Mouse (Mus musculus): Measurements from ENCODE around the gene Vmn1r28. TPM values are rescaled to one million over a fixed set of nuclear protein-coding genes. Genes with fewer than 3 reads are reported as not detected.
"Not testable (repeated sequence)": the region's sequence is repeated elsewhere in the genome, so short reads cannot be mapped to it uniquely, and the experiment has no call there.

Gene Vmn1r28
- not detected in 2 replicates for polyA plus RNA-seq (2015; fragmentation: Nextera tagmentation; extraction: Ambion mirVana)

- Histone ChIP-seq H3K4me1 (replicated peaks; ENCODE audit: control insufficient read depth, insufficient read depth, low read length) (no peaks in the 10 kb centered on the region), H3K27ac (ENCODE audit: low read length) (no peak within 1 kb of the TSS), H3K27me3 (replicated peaks; ENCODE audit: control insufficient read depth, insufficient read depth, low read length) (no peaks in the 10 kb centered on the region), H3K4me2 (ENCODE audit: low read length) (no peak within 1 kb of the TSS), H3K4me3 (replicated peaks; ENCODE audit: low read length) (no peak within 1 kb of the TSS), H3K9me3 (ENCODE audit: control insufficient read depth, low read length) (no peaks in the 10 kb centered on the region), H3K9ac (replicated peaks; ENCODE audit: low read depth, low read length) (no peak within 1 kb of the TSS), H3K36me3 (ENCODE audit: control insufficient read depth, insufficient read depth) (no peaks in the 10 kb centered on the region)
- no peak for ATAC-seq
- WGBS, result 94% methylated on average over 1 of the region's 1 CpGs
Observed at GRCm38 (mm10) chr6:58261737-58262136, at the start of gene Vmn1r28. Gene Vmn1r28, plus strand, starts transcription at chr6:58262037.

DNA sequence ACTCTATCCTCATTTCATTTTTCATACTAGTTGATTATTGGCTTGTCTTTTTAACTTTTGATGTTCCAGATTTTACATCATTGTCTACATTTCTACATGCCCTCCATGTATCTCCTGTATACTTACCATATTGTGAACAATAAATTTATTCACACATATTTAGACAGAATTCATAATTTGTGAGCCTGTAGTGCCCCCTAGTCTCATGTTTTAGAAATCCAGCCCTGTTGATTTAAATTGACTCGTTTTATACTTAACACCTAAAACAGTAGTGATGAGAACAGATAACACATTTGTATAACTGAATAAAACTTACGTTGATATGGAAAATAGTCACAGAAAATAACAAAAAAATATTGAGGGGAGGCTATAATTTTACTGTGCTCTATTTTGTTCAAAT lies 45.7 kb upstream of the Vmn1r28 start:
- no peaks in the 10 kb centered on the region for H3K27me3 ChIP-seq (replicated peaks; ENCODE audit: control insufficient read depth, insufficient read depth, low read length)
- no peaks in the 10 kb centered on the region for H3K36me3 ChIP-seq (ENCODE audit: control insufficient read depth, insufficient read depth)
- H3K4me3 ChIP-seq (replicated peaks; ENCODE audit: low read length), result no peak overlapping the region
- no peak overlapping the region for H3K27ac ChIP-seq (ENCODE audit: low read length)
- no peaks in the 10 kb centered on the region for H3K4me1 ChIP-seq (replicated peaks; ENCODE audit: control insufficient read depth, insufficient read depth, low read length)
- ATAC-seq, result no peak
- no peak overlapping the region for H3K9ac ChIP-seq (replicated peaks; ENCODE audit: low read depth, low read length)
- H3K4me2 ChIP-seq (ENCODE audit: low read length), result no peak overlapping the region
- WGBS, result 73% methylated on average over 2 of the region's 2 CpGs
- H3K9me3 ChIP-seq (ENCODE audit: control insufficient read depth, low read length), result no peaks in the 10 kb centered on the region

- H3K36me3 ChIP-seq (ENCODE audit: control insufficient read depth, insufficient read depth), result no peaks in the 10 kb centered on the region
- H3K4me3 ChIP-seq (replicated peaks; ENCODE audit: low read length), result no peak within 1 kb of the TSS
- H3K4me1 ChIP-seq (replicated peaks; ENCODE audit: control insufficient read depth, insufficient read depth, low read length), result no peaks in the 10 kb centered on the region
- no peak within 1 kb of the TSS for H3K9ac ChIP-seq (replicated peaks; ENCODE audit: low read depth, low read length)
- no peak within 1 kb of the TSS for H3K27ac ChIP-seq (ENCODE audit: low read length)
- 81% methylated on average over 2 of the region's 2 CpGs for WGBS
- ATAC-seq, result no peak
- H3K4me2 ChIP-seq (ENCODE audit: low read length), result no peak within 1 kb of the TSS
- no peaks in the 10 kb centered on the region for H3K27me3 ChIP-seq (replicated peaks; ENCODE audit: control insufficient read depth, insufficient read depth, low read length)
- no peaks in the 10 kb centered on the region for H3K9me3 ChIP-seq (ENCODE audit: control insufficient read depth, low read length)
Observed at GRCm38 (mm10) chr6:58218721-58219120, 43.1 kb upstream of the Vmn1r28 start, which contains the start of gene Vmn1r27. Gene Vmn1r27, minus strand, starts transcription at chr6:58218821.

- H3K4me3 ChIP-seq (replicated peaks; ENCODE audit: low read length); H3K27ac ChIP-seq (ENCODE audit: low read length); H3K9me3 ChIP-seq (ENCODE audit: control insufficient read depth, low read length); H3K36me3 ChIP-seq (ENCODE audit: control insufficient read depth, insufficient read depth); H3K4me1 ChIP-seq (replicated peaks; ENCODE audit: control insufficient read depth, insufficient read depth, low read length); ATAC-seq; H3K9ac ChIP-seq (replicated peaks; ENCODE audit: low read depth, low read length); H3K27me3 ChIP-seq (replicated peaks; ENCODE audit: control insufficient read depth, insufficient read depth, low read length); H3K4me2 ChIP-seq (ENCODE audit: low read length): not testable (repeated sequence)
- WGBS, result 94% methylated on average over 1 of the region's 1 CpGs
Observed at GRCm38 (mm10) chr6:58279661-58280060, 17.8 kb downstream of the Vmn1r28 start.

DNA sequence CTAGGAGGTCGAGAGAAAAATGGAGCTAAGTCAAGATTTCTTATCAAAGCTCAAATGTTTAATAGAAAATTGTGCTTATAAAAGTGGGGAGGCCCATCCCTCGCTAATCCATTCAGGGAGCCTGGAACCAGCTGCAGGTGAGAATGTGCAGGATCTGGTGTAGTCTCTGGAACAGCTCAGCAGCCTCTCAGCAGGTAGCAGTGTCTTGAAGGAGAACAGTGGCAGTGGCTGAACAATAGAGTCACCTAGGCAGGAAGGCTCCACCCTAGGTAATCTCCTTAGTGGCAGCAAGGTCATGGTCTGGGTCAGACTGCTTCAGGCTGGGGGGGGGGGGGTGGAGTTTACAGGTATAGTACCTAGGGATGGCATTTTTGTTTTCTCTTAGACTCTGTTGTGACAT lies 30.4 kb downstream of the Vmn1r28 start:
- Histone ChIP-seq H3K9ac (replicated peaks; ENCODE audit: low read depth, low read length) (no peak overlapping the region), H3K4me1 (replicated peaks; ENCODE audit: control insufficient read depth, insufficient read depth, low read length) (no peaks in the 10 kb centered on the region), H3K4me2 (ENCODE audit: low read length) (no peak overlapping the region), H3K27me3 (replicated peaks; ENCODE audit: control insufficient read depth, insufficient read depth, low read length) (no peaks in the 10 kb centered on the region), H3K27ac (ENCODE audit: low read length) (no peak overlapping the region), H3K4me3 (replicated peaks; ENCODE audit: low read length) (no peak overlapping the region), H3K36me3 (ENCODE audit: control insufficient read depth, insufficient read depth) (no peaks in the 10 kb centered on the region), H3K9me3 (ENCODE audit: control insufficient read depth, low read length) (no peaks in the 10 kb centered on the region)
- 64% methylated on average over 2 of the region's 2 CpGs for WGBS
- ATAC-seq, result no peak

DNA sequence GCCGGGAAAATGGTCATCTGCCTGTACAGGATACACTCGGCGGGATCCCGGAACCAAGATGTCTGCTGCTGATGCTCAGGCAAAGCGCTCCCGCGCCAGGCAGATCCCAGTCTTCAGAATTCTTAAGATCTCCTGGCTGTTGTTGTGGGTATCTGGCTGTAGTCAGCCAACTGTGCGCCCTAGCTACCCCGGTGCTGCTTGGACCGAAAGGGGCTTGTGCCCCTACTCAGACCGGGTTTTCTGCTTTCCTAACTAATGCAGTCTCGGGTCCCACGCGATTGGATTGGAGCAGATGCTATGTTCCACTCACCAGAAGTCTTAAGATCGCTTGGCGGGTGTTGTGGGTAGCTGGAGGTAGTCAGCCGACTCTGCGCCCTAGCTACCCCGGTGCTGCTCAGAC lies 36.7 kb downstream of the Vmn1r28 start:
- H3K4me3 ChIP-seq (replicated peaks; ENCODE audit: low read length); H3K4me2 ChIP-seq (ENCODE audit: low read length); H3K36me3 ChIP-seq (ENCODE audit: control insufficient read depth, insufficient read depth); H3K9me3 ChIP-seq (ENCODE audit: control insufficient read depth, low read length); H3K27me3 ChIP-seq (replicated peaks; ENCODE audit: control insufficient read depth, insufficient read depth, low read length); ATAC-seq; H3K27ac ChIP-seq (ENCODE audit: low read length); H3K9ac ChIP-seq (replicated peaks; ENCODE audit: low read depth, low read length); H3K4me1 ChIP-seq (replicated peaks; ENCODE audit: control insufficient read depth, insufficient read depth, low read length): not testable (repeated sequence)
- WGBS, result 88% methylated on average over 19 of the region's 19 CpGs

GRCm38 (mm10) chr6:58301249-58301648 lies 39.4 kb downstream of the Vmn1r28 start, which contains the start of gene Vmn1r29:
Gene Vmn1r29, plus strand, starts transcription at chr6:58301549.
- Histone ChIP-seq H3K4me2 (ENCODE audit: low read length) (no peak within 1 kb of the TSS), H3K27ac (ENCODE audit: low read length) (no peak within 1 kb of the TSS), H3K9me3 (ENCODE audit: control insufficient read depth, low read length) (no peaks in the 10 kb centered on the region), H3K36me3 (ENCODE audit: control insufficient read depth, insufficient read depth) (no peaks in the 10 kb centered on the region), H3K9ac (replicated peaks; ENCODE audit: low read depth, low read length) (no peak within 1 kb of the TSS), H3K27me3 (replicated peaks; ENCODE audit: control insufficient read depth, insufficient read depth, low read length) (no peaks in the 10 kb centered on the region), H3K4me3 (replicated peaks; ENCODE audit: low read length) (no peak within 1 kb of the TSS), H3K4me1 (replicated peaks; ENCODE audit: control insufficient read depth, insufficient read depth, low read length) (no peaks in the 10 kb centered on the region)
- ATAC-seq, result no peak

Other genes with a start within 250 kb of the Vmn1r28 start
- not detected in 2 replicates for gene Vmn1r26, start 246.9 kb upstream of the Vmn1r28 start, polyA plus RNA-seq (2015; fragmentation: Nextera tagmentation; extraction: Ambion mirVana)
- not detected in 2 replicates for gene Vmn1r27, start 43.2 kb upstream of the Vmn1r28 start, polyA plus RNA-seq (2015; fragmentation: Nextera tagmentation; extraction: Ambion mirVana)
- not detected in 2 replicates for gene Vmn1r29, start 39.5 kb downstream of the Vmn1r28 start, polyA plus RNA-seq (2015; fragmentation: Nextera tagmentation; extraction: Ambion mirVana)
- not detected in 2 replicates for gene Vmn1r30, start 181.3 kb downstream of the Vmn1r28 start, polyA plus RNA-seq (2015; fragmentation: Nextera tagmentation; extraction: Ambion mirVana)
- not detected in 2 replicates for gene Vmn1r31, start 213.3 kb downstream of the Vmn1r28 start, polyA plus RNA-seq (2015; fragmentation: Nextera tagmentation; extraction: Ambion mirVana)

Measured in forebrain, embryonic 16.5 days (tissue).